Mouse (Mus musculus) heart, embryonic 10.5 days (tissue): Measurements from ENCODE around the gene Sgcg. TPM values are rescaled to one million over a fixed set of nuclear protein-coding genes. Genes with fewer than 3 reads are reported as not detected.

Source experiments
- DNase-seq: peaks from one replicate; pipeline ENCODE4 v3.0.0-alpha.2; 2017; ENCODE audit warnings: low spot score
- H3K27ac ChIP-seq: fragments of 300-500 bp; sonication (generic); 2 replicates; pipeline ENCODE4 v1.5.1; 2016; ENCODE audit warnings: mild to moderate bottlenecking
- H3K27me3 ChIP-seq: fragments of 300-500 bp; sonication (generic); 2 replicates; pipeline ENCODE4 v1.6.1; 2016; ENCODE audit warnings: mild to moderate bottlenecking; ENCODE audit not compliant: poor library complexity, insufficient read depth, severe bottlenecking
- H3K36me3 ChIP-seq: fragments of 300-500 bp; sonication (generic); 2 replicates; pipeline ENCODE4 v1.6.1; 2016; ENCODE audit warnings: mild to moderate bottlenecking, moderate library complexity
- H3K4me1 ChIP-seq: fragments of 300-500 bp; sonication (generic); 2 replicates; pipeline ENCODE4 v1.6.1; 2016; ENCODE audit warnings: mild to moderate bottlenecking
- H3K4me3 ChIP-seq: fragments of 300-500 bp; sonication (generic); 2 replicates; pipeline ENCODE4 v1.5.1; 2016; ENCODE audit warnings: mild to moderate bottlenecking, moderate library complexity
- H3K9me3 ChIP-seq: fragments of 300-500 bp; sonication (generic); 2 replicates; pipeline ENCODE4 v1.6.1; 2016; ENCODE audit warnings: mild to moderate bottlenecking, moderate library complexity
- WGBS: fragments of 180-500 bp; shearing (Covaris S2); methylation state at CpG from one replicate; pipeline ENCODE4 v1.1.7; 2016; 5-methylcytosine and 5-hydroxymethylcytosine counted together
- polyA plus RNA-seq: library from polyadenylated mRNA; unstranded; fragments of >200 nt; fragmentation: Nextera tagmentation; extraction: Ambion mirVana; gene quantifications from 2 replicates; pipeline ENCODE4 v1.2.1, GENCODE M21; 2016

The Sgcg gene
- polyA plus RNA-seq, 1 experiment from 2014 or later, result 0.39 TPM

- no peak overlapping the region for H3K4me3 ChIP-seq
- no peaks in the 10 kb centered on the region for H3K9me3 ChIP-seq
- H3K36me3 ChIP-seq, result no peaks in the 10 kb centered on the region
- 79% methylated on average over 5 of the region's 5 CpGs for WGBS
- H3K27me3 ChIP-seq, result no peaks in the 10 kb centered on the region
- DNase-seq, result no peak
- peaks cover 22% of the 10 kb centered on the region for H3K4me1 ChIP-seq
- no peak overlapping the region for H3K27ac ChIP-seq
Observed at GRCm38 (mm10) chr14:61224387-61225077, 33.8 kb downstream of the Sgcg start.

GRCm38 (mm10) chr14:61223740-61224139, 34.5 kb downstream of the Sgcg start:
- WGBS, result 56% methylated on average over 4 of the region's 4 CpGs
- H3K4me1 ChIP-seq, result peaks cover 21% of the 10 kb centered on the region
- no peaks in the 10 kb centered on the region for H3K9me3 ChIP-seq
- H3K4me3 ChIP-seq, result no peak overlapping the region
- DNase-seq, result no peak
- no peak overlapping the region for H3K27ac ChIP-seq
- H3K36me3 ChIP-seq, result no peaks in the 10 kb centered on the region
- no peaks in the 10 kb centered on the region for H3K27me3 ChIP-seq

- Histone ChIP-seq H3K4me1 (peaks cover 21% of the 10 kb centered on the region), H3K27me3 (no peaks in the 10 kb centered on the region), H3K27ac (no peak overlapping the region), H3K36me3 (no peaks in the 10 kb centered on the region), H3K9me3 (no peaks in the 10 kb centered on the region), H3K4me3 (no peak overlapping the region)
- 55% methylated on average over 6 of the region's 6 CpGs for WGBS
- no peak for DNase-seq
Observed at GRCm38 (mm10) chr14:61222506-61222905, 35.8 kb downstream of the Sgcg start.

- Histone ChIP-seq H3K27ac (no peak overlapping the region), H3K4me3 (no peak overlapping the region), H3K36me3 (no peaks in the 10 kb centered on the region), H3K9me3 (no peaks in the 10 kb centered on the region), H3K4me1 (peaks cover 21% of the 10 kb centered on the region), H3K27me3 (no peaks in the 10 kb centered on the region)
- 83% methylated on average over 5 of the region's 5 CpGs for WGBS
- no peak for DNase-seq
Observed at GRCm38 (mm10) chr14:61221166-61221565, 37.1 kb downstream of the Sgcg start.

GRCm38 (mm10) chr14:61211754-61212153, 46.5 kb downstream of the Sgcg start:
- no peaks in the 10 kb centered on the region for H3K9me3 ChIP-seq
- no peak overlapping the region for H3K4me3 ChIP-seq
- H3K36me3 ChIP-seq, result peaks cover 51% of the 10 kb centered on the region
- no peak for DNase-seq
- H3K4me1 ChIP-seq, result no peaks in the 10 kb centered on the region
- 82% methylated on average over 6 of the region's 6 CpGs for whole genome bisulfite sequencing
- H3K27ac ChIP-seq, result no peak overlapping the region
- no peaks in the 10 kb centered on the region for H3K27me3 ChIP-seq

GRCm38 (mm10) chr14:61210111-61210510, 48.2 kb downstream of the Sgcg start:
- Histone ChIP-seq H3K4me1 (no peaks in the 10 kb centered on the region), H3K27me3 (no peaks in the 10 kb centered on the region), H3K4me3 (no peak overlapping the region), H3K27ac (no peak overlapping the region), H3K9me3 (no peaks in the 10 kb centered on the region), H3K36me3 (peaks cover 68% of the 10 kb centered on the region)
- DNase-seq, result no peak
- 84% methylated on average over 5 of the region's 5 CpGs for WGBS

GRCm38 (mm10) chr14:61194416-61194815, 63.9 kb downstream of the Sgcg start:
- Histone ChIP-seq H3K27ac (no peak overlapping the region), H3K4me1 (no peaks in the 10 kb centered on the region), H3K36me3 (peaks cover 79% of the 10 kb centered on the region), H3K27me3 (no peaks in the 10 kb centered on the region), H3K4me3 (no peak overlapping the region), H3K9me3 (no peaks in the 10 kb centered on the region)
- WGBS, result 94% methylated on average over 4 of the region's 4 CpGs
- no peak for DNase-seq

GRCm38 (mm10) chr14:61192326-61192725, 66.0 kb downstream of the Sgcg start:
- H3K36me3 ChIP-seq, result peaks cover 67% of the 10 kb centered on the region
- H3K27ac ChIP-seq, result no peak overlapping the region
- DNase-seq, result no peak

GRCm38 (mm10) chr14:61191904-61192303, 66.4 kb downstream of the Sgcg start:
- H3K4me3 ChIP-seq, result no peak overlapping the region
- WGBS, result 90% methylated on average over 7 of the region's 7 CpGs
- DNase-seq, result no peak
- peaks cover 63% of the 10 kb centered on the region for H3K36me3 ChIP-seq
- no peaks in the 10 kb centered on the region for H3K27me3 ChIP-seq
- H3K27ac ChIP-seq, result no peak overlapping the region
- no peaks in the 10 kb centered on the region for H3K9me3 ChIP-seq
- no peaks in the 10 kb centered on the region for H3K4me1 ChIP-seq

More at GRCm38 (mm10) chr14:61192326-61192725, 66.0 kb downstream of the Sgcg start:
- 81% methylated on average over 10 of the region's 10 CpGs for WGBS
- no peaks in the 10 kb centered on the region for H3K9me3 ChIP-seq
- no peaks in the 10 kb centered on the region for H3K27me3 ChIP-seq
- H3K4me1 ChIP-seq, result no peaks in the 10 kb centered on the region
- H3K4me3 ChIP-seq, result no peak overlapping the region

GRCm38 (mm10) chr14:61173229-61173628, 85.1 kb downstream of the Sgcg start:
- Histone ChIP-seq H3K4me3 (peak overlapping the region; percentile 90), H3K36me3 (0 out of 2 replicates have a peak, but pooled peaks cover 2% of the 10 kb centered on the region), H3K4me1 (peaks cover 17% of the 10 kb centered on the region), H3K9me3 (no peaks in the 10 kb centered on the region), H3K27me3 (peaks cover 12% of the 10 kb centered on the region; the same call in 1 of the 2 replicates), H3K27ac (peak overlapping the region; percentile 97)
- under 1% methylated on average over 37 of the region's 37 CpGs for WGBS
- peak; percentile 90 for DNase-seq

- peaks cover 17% of the 10 kb centered on the region for H3K4me1 ChIP-seq
- peaks cover 17% of the 10 kb centered on the region; the same call in 1 of the 2 replicates for H3K27me3 ChIP-seq
- H3K27ac ChIP-seq, result peak overlapping the region; percentile 97
- peak; percentile 100 for DNase-seq
- no peaks in the 10 kb centered on the region for H3K9me3 ChIP-seq
- WGBS, result 0% methylated on average over 52 of the region's 52 CpGs
- H3K4me3 ChIP-seq, result peak overlapping the region; percentile 90
- H3K36me3 ChIP-seq, result 0 out of 2 replicates have a peak, but pooled peaks cover 2% of the 10 kb centered on the region
Observed at GRCm38 (mm10) chr14:61172548-61173158, 85.6 kb downstream of the Sgcg start.

- Histone ChIP-seq H3K4me3 (no peak overlapping the region), H3K27ac (no peak overlapping the region), H3K27me3 (peaks cover 27% of the 10 kb centered on the region; the same call in 1 of the 2 replicates), H3K9me3 (no peaks in the 10 kb centered on the region), H3K36me3 (0 out of 2 replicates have a peak, but pooled peaks cover 1% of the 10 kb centered on the region), H3K4me1 (peaks cover 17% of the 10 kb centered on the region)
- 80% methylated on average over 5 of the region's 5 CpGs for WGBS
- DNase-seq, result no peak
Observed at GRCm38 (mm10) chr14:61171261-61171970, 86.9 kb downstream of the Sgcg start.
